Comparison of ENCODE assay signal across 20 mouse cellular contexts in the genomic region with DNA sequence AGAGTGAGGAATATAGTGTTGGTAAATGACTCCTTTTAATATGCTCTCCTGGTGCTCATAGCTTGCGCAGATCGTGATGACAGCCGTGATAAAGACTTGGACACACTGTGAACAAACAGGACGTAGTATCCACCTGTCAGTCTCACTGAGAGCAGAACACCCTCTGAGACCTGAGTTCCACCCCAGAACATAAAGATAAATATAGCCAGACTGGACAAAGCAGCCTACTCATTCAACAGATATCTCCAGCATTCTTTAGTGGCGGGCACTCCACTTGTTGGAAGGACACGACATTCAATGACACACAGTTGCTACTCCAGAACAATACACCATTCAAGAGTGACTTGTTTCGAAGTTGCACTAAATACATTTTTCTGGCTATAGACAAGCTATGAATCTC.
DNase-seq lines count a peak whose midpoint lies in the region; ATAC-seq and TF ChIP-seq lines count a peak whose summit lies in the region.
"Had no signal": no experiment of that assay in that cellular context is flagged by ENCODE, and none has a peak within 500 bp of the region (broad histone marks: within the 10 kb centered on the region; RNA-seq: fewer than 3 reads in every experiment).

No protein-coding gene starts in this region.

- no peak overlapping the region for H3K9ac ChIP-seq in heart, adult 2 months (ENCODE audit: low read depth, low read length)
- no peak overlapping the region for H3K9ac ChIP-seq in heart, postnatal 0 days (replicated peaks; ENCODE audit: low read depth, low read length)
- H3K9ac ChIP-seq: embryonic facial prominence, embryonic 12.5 days; forebrain, embryonic 12.5 days; hindbrain, embryonic 15.5 days had no signal

- peak; percentile 95 for ATAC-seq in heart, postnatal 0 days (ENCODE audit: insufficient read depth, low read depth)
- ATAC-seq: forebrain, embryonic 16.5 days; intestine, embryonic 16.5 days had no signal

- H3K4me2 ChIP-seq in heart, postnatal 0 days (ENCODE audit: low read depth, low read length) = peak overlapping the region; percentile 11; the same call in 1 of the 2 replicates
- H3K4me2 ChIP-seq: embryonic facial prominence, embryonic 12.5 days; forebrain, embryonic 12.5 days; hindbrain, embryonic 15.5 days had no signal

- H3K4me1 ChIP-seq in heart, adult 2 months (ENCODE audit: control insufficient read depth, insufficient read depth, low read length) = no peaks in the 10 kb centered on the region
- peaks cover 5% of the 10 kb centered on the region; the same call in 1 of the 2 replicates for H3K4me1 ChIP-seq in heart, postnatal 0 days (ENCODE audit: control insufficient read depth, insufficient read depth)
- H3K4me1 ChIP-seq: embryonic facial prominence, embryonic 12.5 days; forebrain, embryonic 12.5 days; hindbrain, embryonic 10.5 days had no signal

- WGBS in heart, adult 2 months = 37% methylated on average over 7 of the region's 7 CpGs
- WGBS in heart, postnatal 0 days = 27% methylated on average over 7 of the region's 7 CpGs

- H3K27ac ChIP-seq in heart, adult 2 months = no peak overlapping the region
- H3K27ac ChIP-seq in heart, postnatal 0 days (ENCODE audit: low read depth) = peak overlapping the region; percentile 49; the same call in 1 of the 2 replicates
- H3K27ac ChIP-seq: embryonic facial prominence, embryonic 12.5 days; forebrain, embryonic 12.5 days; hindbrain, embryonic 10.5 days; hindbrain, embryonic 15.5 days had no signal

- no peak for TF ChIP-seq EP300 in heart, adult 2 months (IDR thresholded peaks at IDR 0.05; ENCODE audit: insufficient read depth, low read depth, low read length)
- TF ChIP-seq EP300 in heart, postnatal 0 days (IDR thresholded peaks at IDR 0.05; ENCODE audit: low read depth) = no peak

- no peaks in the 10 kb centered on the region for H3K36me3 ChIP-seq in heart, adult 2 months (ENCODE audit: control insufficient read depth, insufficient read depth, low read length)
- no peaks in the 10 kb centered on the region for H3K36me3 ChIP-seq in heart, postnatal 0 days (replicated peaks; ENCODE audit: control insufficient read depth, insufficient read depth, low read length)
- H3K36me3 ChIP-seq: embryonic facial prominence, embryonic 12.5 days; forebrain, embryonic 12.5 days; hindbrain, embryonic 10.5 days; hindbrain, embryonic 15.5 days had no signal

- H3K27me3 ChIP-seq in heart, adult 2 months (ENCODE audit: control insufficient read depth, insufficient read depth, low read length) = no peaks in the 10 kb centered on the region
- H3K27me3 ChIP-seq in heart, postnatal 0 days (ENCODE audit: control insufficient read depth, insufficient read depth, low read length) = no peaks in the 10 kb centered on the region
- H3K27me3 ChIP-seq: embryonic facial prominence, embryonic 12.5 days; forebrain, embryonic 12.5 days; hindbrain, embryonic 15.5 days had no signal

- DNase-seq in heart, adult 8-10 months (ENCODE audit: low spot score) = peak; percentile 9
- no peak for DNase-seq in heart, adult 2 months
- peak; percentile 56 for DNase-seq in testis, postnatal 14 days (ENCODE audit: low spot score)
- DNase-seq in testis, postnatal 10 days (ENCODE audit: low spot score) = no peak
- peak; percentile 83 for DNase-seq in heart, postnatal 0 days (ENCODE audit: low spot score)
- DNase-seq in layer of hippocampus, adult 9-10 months (ENCODE audit: low spot score) = no peak
- no peak for DNase-seq in ovary, postnatal 14 days (ENCODE audit: low spot score)
- DNase-seq in layer of hippocampus, adult 11-12 months (ENCODE audit: low spot score) = no peak
- DNase-seq: adrenal gland, postnatal 10 days; cerebellum, adult 11-12 months; cerebellum, adult 9-10 months; cerebellum, postnatal 25 days; gastrocnemius, postnatal 10 days; kidney, adult 2 months had no signal

- intact Hi-C loops in heart, adult 2 months (cut with DNase I) = no loop called here

- H3K79me2 ChIP-seq in heart, adult 2 months (replicated peaks; ENCODE audit: control insufficient read depth, insufficient read depth, low read length) = no peaks in the 10 kb centered on the region

- no peak for TF ChIP-seq POLR2A in heart, adult 2 months (IDR thresholded peaks at IDR 0.05; ENCODE audit: insufficient read depth, low read depth, low read length)

- no peak for TF ChIP-seq CTCF in heart, adult 2 months (IDR thresholded peaks at IDR 0.05)
- TF ChIP-seq CTCF in heart, postnatal 0 days (IDR thresholded peaks at IDR 0.05; ENCODE audit: low read depth) = no peak

- no peak overlapping the region for H3K4me3 ChIP-seq in heart, adult 2 months
- no peak overlapping the region for H3K4me3 ChIP-seq in heart, postnatal 0 days (ENCODE audit: low read depth, low read length)
- H3K4me3 ChIP-seq: embryonic facial prominence, embryonic 12.5 days; forebrain, embryonic 12.5 days; hindbrain, embryonic 10.5 days; hindbrain, embryonic 15.5 days had no signal

- no peaks in the 10 kb centered on the region for H3K9me3 ChIP-seq in heart, postnatal 0 days (replicated peaks; ENCODE audit: control insufficient read depth, low read length)
- H3K9me3 ChIP-seq: embryonic facial prominence, embryonic 12.5 days; forebrain, embryonic 12.5 days; hindbrain, embryonic 10.5 days; hindbrain, embryonic 15.5 days had no signal

Comparison
In these comparisons a context has a peak if more than half of its experiments do, and no peak if none do; other contexts are left out.
1. DNase-seq: peak in heart, adult 8-10 months (single experiment), testis, postnatal 14 days (single experiment) and heart, postnatal 0 days (single experiment); none in heart, adult 2 months (0 of 2), testis, postnatal 10 days (single experiment), layer of hippocampus, adult 9-10 months (single experiment), ovary, postnatal 14 days (single experiment) and layer of hippocampus, adult 11-12 months (single experiment).